Mouse (Mus musculus) forebrain, embryonic 15.5 days (tissue): Measurements from ENCODE around the gene Shisa5. TPM values are rescaled to one million over a fixed set of nuclear protein-coding genes. Genes with fewer than 3 reads are reported as not detected.
A peak's percentile ranks its signal among the peaks of the same experiment; 100 is the strongest.

Experiments
- ATAC-seq: fragments of 200-750 bp; cut with Nextera tagmentation; replicated peaks from 2 replicates; pipeline ENCODE4 v1.8.0; 2017; ENCODE audit warnings: mild to moderate bottlenecking, moderate TSS enrichment, moderate library complexity
- H3K27ac ChIP-seq: fragments of 300-500 bp; sonication (generic); replicated peaks from 2 replicates; pipeline ENCODE4 v1.5.1; 2015; ENCODE audit warnings: mild to moderate bottlenecking, inconsistent platforms
- H3K27me3 ChIP-seq: fragments of 300-500 bp; sonication (generic); 2 replicates; pipeline ENCODE4 v1.6.1; 2015; ENCODE audit warnings: inconsistent platforms
- H3K36me3 ChIP-seq: fragments of 300-500 bp; sonication (generic); 2 replicates; pipeline ENCODE4 v1.6.1; 2015; ENCODE audit warnings: mild to moderate bottlenecking, inconsistent platforms
- H3K4me1 ChIP-seq: fragments of 300-500 bp; sonication (generic); 2 replicates; pipeline ENCODE4 v1.6.1; 2015; ENCODE audit warnings: inconsistent platforms
- H3K4me2 ChIP-seq: fragments of 300-500 bp; sonication (generic); replicated peaks from 2 replicates; pipeline ENCODE4 v1.6.1; 2015; ENCODE audit warnings: mild to moderate bottlenecking, inconsistent platforms
- H3K4me3 ChIP-seq: fragments of 300-500 bp; sonication (generic); 2 replicates; pipeline ENCODE4 v1.5.1; 2015; ENCODE audit warnings: mild to moderate bottlenecking, inconsistent platforms
- H3K9ac ChIP-seq: fragments of 300-500 bp; sonication (generic); replicated peaks from 2 replicates; pipeline ENCODE4 v1.6.1; 2015; ENCODE audit warnings: mild to moderate bottlenecking, inconsistent platforms
- H3K9me3 ChIP-seq: fragments of 300-500 bp; sonication (generic); 2 replicates; pipeline ENCODE4 v1.6.1; 2016; ENCODE audit warnings: inconsistent platforms
- WGBS: fragments of 180-500 bp; shearing (Covaris S2); methylation state at CpG from one replicate; pipeline ENCODE4 v1.1.7; 2015; ENCODE audit warnings: mixed read lengths; 5-methylcytosine and 5-hydroxymethylcytosine counted together
- polyA plus RNA-seq: library from polyadenylated mRNA; unstranded; fragments of >200 nt; fragmentation: Nextera tagmentation; extraction: Ambion mirVana; gene quantifications from 2 replicates; pipeline ENCODE4 v1.2.1, GENCODE M21; 2015

The Shisa5 gene
- polyA plus RNA-seq, result 48.0 and 49.0 TPM in 2 replicates

DNA sequence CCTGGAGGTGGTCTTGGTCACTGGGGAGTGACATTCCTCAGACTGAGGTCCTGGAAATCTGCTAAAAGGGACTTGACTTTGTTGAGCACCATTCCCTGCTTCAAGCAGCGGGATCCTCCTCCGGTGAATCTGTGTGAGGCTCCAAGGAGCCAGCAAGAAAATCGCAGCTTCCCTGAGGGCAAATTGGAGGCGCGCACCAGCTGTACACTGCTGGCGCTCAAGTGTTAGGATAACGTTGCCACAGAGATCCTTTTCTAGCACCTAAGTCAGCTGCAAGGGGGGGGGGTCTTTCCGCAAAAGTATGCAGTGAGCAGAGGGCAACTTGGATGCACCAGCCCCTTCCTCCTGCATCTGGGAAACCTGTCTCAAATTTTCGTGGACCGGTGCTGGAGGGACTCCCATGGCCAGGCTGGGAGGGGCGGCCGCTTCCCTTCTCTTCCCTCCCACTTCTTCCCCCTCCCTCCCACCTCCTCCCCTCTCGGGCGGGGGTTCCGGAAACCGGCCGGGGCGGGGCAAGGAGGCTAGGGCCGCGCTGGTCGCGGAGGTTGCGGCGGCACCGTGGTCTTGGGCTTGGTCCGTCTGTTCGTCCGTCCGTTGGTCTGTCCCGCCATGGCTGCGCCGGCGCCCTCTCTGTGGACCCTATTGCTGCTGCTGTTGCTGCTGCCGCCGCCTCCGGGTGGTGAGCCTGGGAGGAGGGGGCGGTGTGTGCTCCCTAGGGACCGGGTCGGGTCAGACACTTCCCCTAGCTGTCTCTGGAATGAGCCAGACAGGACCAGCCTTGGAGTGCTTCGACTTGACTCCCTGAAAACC is at the start of gene Shisa5:
TSS of gene Shisa5 (plus strand) at position 480 of the 810 bp plus-strand sequence.
- Histone ChIP-seq H3K27me3 (no peaks in the 10 kb centered on the region), H3K36me3 (no peaks in the 10 kb centered on the region), H3K4me1 (peaks cover 14% of the 10 kb centered on the region), H3K4me3 (peak within 1 kb of the TSS; percentile 61), H3K4me2 (peak within 1 kb of the TSS; percentile 96), H3K9ac (peak within 1 kb of the TSS; percentile 63), H3K27ac (no peak within 1 kb of the TSS), H3K9me3 (no peaks in the 10 kb centered on the region)
- 0% methylated on average over 40 of the region's 40 CpGs for WGBS
- ATAC-seq, result peak; percentile 67

DNA sequence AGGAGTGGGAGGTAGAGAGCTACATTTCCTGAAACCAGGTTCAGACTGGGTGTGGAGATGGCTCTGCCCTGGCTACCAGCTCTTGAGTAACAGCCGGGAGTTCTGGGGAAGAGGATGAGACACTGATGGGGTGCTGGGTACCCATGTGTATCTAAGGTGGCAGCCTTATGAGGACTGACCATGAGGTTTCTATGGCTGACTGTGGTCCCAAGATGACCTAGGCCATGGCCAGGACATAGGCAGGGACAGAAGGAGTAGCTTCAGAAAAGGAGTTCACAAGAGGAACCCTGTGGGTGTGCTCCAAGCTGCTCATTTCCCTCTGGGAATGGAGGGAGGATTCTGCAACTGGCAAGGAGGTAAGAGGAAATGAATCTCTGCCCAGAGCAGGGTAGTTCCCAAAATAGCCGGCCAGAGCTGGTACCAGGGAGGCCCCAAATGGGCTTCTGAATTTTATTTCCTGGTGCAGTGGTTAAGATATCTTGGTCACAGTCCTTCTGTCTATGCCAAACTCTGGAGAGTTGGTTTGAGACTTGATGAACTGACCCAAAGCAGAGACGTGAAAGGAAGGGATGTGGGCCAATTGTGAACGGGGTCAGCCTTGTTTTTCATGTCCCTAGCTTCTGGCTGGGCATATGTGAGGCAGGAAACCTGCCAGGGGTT is 48.4 kb upstream of the Shisa5 start:
- no peak overlapping the region for H3K9ac ChIP-seq
- WGBS, result 82% methylated on average over 4 of the region's 4 CpGs
- H3K9me3 ChIP-seq, result no peaks in the 10 kb centered on the region
- H3K4me2 ChIP-seq, result no peak overlapping the region
- no peaks in the 10 kb centered on the region for H3K27me3 ChIP-seq
- no peaks in the 10 kb centered on the region for H3K36me3 ChIP-seq
- no peak for ATAC-seq
- no peak overlapping the region for H3K27ac ChIP-seq
- H3K4me1 ChIP-seq, result peaks cover 21% of the 10 kb centered on the region
- no peak overlapping the region for H3K4me3 ChIP-seq

DNA sequence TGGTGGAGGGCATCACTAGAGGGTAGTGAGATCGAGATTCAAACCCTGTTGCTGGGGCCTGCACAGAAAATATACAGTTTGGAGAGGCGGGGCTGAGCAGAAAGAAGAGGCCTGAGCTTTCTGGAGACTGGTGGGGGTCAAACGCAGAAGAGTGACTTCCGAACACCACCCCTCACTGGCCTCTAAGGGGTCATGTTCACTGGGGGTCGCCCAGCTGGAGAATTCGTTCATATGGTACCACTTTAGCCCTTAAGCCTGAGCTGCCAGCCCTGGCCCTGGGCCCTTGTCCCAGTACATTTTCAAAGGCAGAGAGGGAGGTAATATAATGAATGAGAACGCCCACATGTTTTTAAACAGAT is 47.9 kb upstream of the Shisa5 start:
- 52% methylated on average over 7 of the region's 7 CpGs for WGBS
- no peaks in the 10 kb centered on the region for H3K9me3 ChIP-seq

DNA sequence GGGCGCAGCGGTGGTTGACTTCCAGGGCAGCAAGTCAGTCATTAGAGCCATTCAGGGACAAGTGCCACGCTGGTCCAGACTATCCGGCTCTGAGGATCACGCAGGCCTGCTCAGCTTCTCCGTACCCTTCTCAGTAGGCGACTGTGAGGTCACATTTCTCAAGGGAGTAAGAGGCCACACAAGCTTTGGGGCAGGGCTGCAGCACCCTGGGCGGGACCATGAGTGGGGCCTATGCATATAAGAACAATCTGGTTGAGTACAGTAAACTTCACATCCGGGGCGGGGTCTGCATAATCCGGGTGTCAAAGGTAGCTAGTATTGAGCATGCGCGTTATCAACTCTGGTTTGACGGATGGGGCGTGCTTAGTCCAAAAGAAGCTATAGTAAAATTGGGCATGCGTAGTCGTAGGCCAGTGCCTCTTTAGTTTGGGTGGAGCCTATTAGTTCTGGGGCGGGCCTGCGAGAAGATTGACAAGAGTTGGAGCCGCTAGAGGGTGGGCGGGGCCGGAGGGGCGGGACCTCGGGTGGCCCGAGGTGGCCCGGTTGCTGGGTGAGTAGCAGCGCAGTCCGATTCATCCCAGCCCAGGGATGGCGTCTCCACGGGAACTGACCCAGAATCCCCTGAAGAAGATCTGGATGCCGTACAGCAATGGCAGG is 46.8 kb upstream of the Shisa5 start, which contains the start of gene Pfkfb4:
TSS of gene Pfkfb4 (plus strand) at position 351 of the 657 bp plus-strand sequence.
- WGBS, result 1% methylated on average over 31 of the region's 31 CpGs
- no peaks in the 10 kb centered on the region for H3K27me3 ChIP-seq
- no peaks in the 10 kb centered on the region for H3K9me3 ChIP-seq
- peak within 1 kb of the TSS; percentile 65 for H3K4me2 ChIP-seq
- peaks cover 21% of the 10 kb centered on the region for H3K4me1 ChIP-seq
- H3K36me3 ChIP-seq, result no peaks in the 10 kb centered on the region
- H3K4me3 ChIP-seq, result peak within 1 kb of the TSS; percentile 49
- peak within 1 kb of the TSS; percentile 52 for H3K9ac ChIP-seq
- H3K27ac ChIP-seq, result peak within 1 kb of the TSS; percentile 84
- peak; percentile 94 for ATAC-seq

More for the DNA sequence above, 47.9 kb upstream of the Shisa5 start:
- no peak for ATAC-seq
- H3K27me3 ChIP-seq, result no peaks in the 10 kb centered on the region
- peaks cover 21% of the 10 kb centered on the region for H3K4me1 ChIP-seq
- no peak overlapping the region for H3K4me2 ChIP-seq
- H3K27ac ChIP-seq, result no peak overlapping the region
- H3K9ac ChIP-seq, result no peak overlapping the region
- H3K4me3 ChIP-seq, result no peak overlapping the region
- H3K36me3 ChIP-seq, result no peaks in the 10 kb centered on the region

DNA sequence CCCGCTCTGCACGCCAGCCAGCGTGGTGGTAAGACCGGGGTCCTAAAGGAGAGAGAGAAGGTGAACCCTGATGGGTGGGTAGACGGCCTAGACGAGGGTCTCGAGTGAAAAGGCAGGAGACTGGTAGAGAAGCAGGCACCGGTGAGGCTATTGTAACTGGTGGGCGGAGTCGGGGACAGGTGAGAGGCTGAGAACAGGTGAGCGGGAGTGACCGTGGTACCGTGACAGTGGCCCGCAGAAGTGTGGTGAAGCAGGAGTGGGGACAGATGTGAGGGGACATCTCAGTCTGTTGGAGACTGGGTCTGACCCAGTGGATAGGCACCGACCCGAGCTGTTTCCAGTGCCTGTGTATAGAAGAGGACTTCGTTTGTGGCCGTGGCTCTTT is 46.3 kb upstream of the Shisa5 start:
- ATAC-seq, result no peak

DNA sequence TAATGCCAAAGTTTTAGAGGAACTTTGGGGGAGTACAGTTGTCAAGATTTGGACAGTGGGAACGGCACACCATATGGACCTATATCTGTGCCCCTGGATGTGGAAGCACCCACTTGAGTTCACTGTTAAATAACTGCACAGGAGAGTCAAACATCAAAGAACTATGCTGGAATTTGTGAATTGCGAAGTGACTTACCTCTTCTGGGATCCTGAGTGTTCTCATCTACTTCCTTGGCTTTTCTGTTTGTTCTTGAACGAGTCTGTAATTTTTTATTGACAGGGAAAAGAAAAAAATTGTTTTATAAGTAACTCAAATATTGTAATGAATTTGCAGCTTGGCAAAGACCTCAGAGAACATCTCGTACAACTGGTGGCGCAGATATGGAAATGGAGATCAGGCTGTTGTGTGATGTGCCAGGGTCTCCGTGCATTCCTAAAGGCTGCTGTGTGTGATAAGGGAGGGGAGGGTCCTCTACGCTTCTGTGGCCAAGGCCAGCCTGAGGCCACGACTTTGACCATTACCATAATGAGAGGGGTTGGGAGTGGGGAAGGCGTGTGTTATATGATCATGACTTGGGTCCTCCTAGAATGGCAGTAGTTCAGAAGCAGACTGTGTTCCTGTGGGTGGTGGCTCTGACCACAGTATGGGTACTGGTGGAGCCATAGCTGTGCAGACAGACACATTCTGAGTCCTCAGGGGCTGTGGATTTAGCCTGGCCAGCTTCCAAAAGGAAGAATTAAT is 45.6 kb upstream of the Shisa5 start:
- no peaks in the 10 kb centered on the region for H3K27me3 ChIP-seq
- H3K4me1 ChIP-seq, result peaks cover 21% of the 10 kb centered on the region
- peak overlapping the region; percentile 65 for H3K4me2 ChIP-seq
- no peaks in the 10 kb centered on the region for H3K9me3 ChIP-seq
- H3K36me3 ChIP-seq, result no peaks in the 10 kb centered on the region
- H3K27ac ChIP-seq, result no peak overlapping the region
- 86% methylated on average over 9 of the region's 9 CpGs for WGBS
- ATAC-seq, result no peak
- peak overlapping the region; percentile 49 for H3K4me3 ChIP-seq
- H3K9ac ChIP-seq, result peak overlapping the region; percentile 52; the same call in 1 of the 2 replicates

More for the DNA sequence above, 46.3 kb upstream of the Shisa5 start:
- H3K4me1 ChIP-seq, result peaks cover 21% of the 10 kb centered on the region
- peak overlapping the region; percentile 49 for H3K4me3 ChIP-seq
- H3K4me2 ChIP-seq, result peak overlapping the region; percentile 65
- H3K27me3 ChIP-seq, result no peaks in the 10 kb centered on the region
- H3K27ac ChIP-seq, result peak overlapping the region; percentile 66
- H3K9ac ChIP-seq, result peak overlapping the region; percentile 52
- no peaks in the 10 kb centered on the region for H3K9me3 ChIP-seq
- 4% methylated on average over 18 of the region's 18 CpGs for WGBS
- no peaks in the 10 kb centered on the region for H3K36me3 ChIP-seq

DNA sequence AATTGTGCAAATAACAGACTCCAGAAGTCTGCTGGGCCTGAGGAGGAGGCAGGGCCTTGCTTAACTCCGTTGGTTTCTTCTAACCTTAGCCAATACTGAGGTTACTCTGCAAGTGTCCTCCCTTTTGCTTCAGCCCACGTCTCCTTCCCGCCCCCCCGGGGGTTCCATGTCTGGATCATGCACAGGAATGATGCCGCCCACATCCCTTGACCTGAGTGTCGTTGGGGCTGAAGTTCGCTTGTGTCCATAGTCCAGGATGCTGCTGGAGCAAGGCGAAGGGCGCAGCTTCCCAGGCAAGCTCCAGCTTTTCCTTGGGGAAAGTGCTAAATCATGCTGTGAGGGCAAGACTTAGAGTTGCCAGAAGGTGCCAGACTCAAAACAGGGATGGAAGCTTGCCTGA is 42.0 kb upstream of the Shisa5 start:
- H3K4me3 ChIP-seq, result no peak overlapping the region
- 79% methylated on average over 9 of the region's 9 CpGs for WGBS
- H3K4me1 ChIP-seq, result peaks cover 10% of the 10 kb centered on the region
- no peak for ATAC-seq
- no peaks in the 10 kb centered on the region for H3K9me3 ChIP-seq
- H3K36me3 ChIP-seq, result no peaks in the 10 kb centered on the region
- no peak overlapping the region for H3K27ac ChIP-seq
- H3K9ac ChIP-seq, result no peak overlapping the region
- no peaks in the 10 kb centered on the region for H3K27me3 ChIP-seq
- H3K4me2 ChIP-seq, result no peak overlapping the region

DNA sequence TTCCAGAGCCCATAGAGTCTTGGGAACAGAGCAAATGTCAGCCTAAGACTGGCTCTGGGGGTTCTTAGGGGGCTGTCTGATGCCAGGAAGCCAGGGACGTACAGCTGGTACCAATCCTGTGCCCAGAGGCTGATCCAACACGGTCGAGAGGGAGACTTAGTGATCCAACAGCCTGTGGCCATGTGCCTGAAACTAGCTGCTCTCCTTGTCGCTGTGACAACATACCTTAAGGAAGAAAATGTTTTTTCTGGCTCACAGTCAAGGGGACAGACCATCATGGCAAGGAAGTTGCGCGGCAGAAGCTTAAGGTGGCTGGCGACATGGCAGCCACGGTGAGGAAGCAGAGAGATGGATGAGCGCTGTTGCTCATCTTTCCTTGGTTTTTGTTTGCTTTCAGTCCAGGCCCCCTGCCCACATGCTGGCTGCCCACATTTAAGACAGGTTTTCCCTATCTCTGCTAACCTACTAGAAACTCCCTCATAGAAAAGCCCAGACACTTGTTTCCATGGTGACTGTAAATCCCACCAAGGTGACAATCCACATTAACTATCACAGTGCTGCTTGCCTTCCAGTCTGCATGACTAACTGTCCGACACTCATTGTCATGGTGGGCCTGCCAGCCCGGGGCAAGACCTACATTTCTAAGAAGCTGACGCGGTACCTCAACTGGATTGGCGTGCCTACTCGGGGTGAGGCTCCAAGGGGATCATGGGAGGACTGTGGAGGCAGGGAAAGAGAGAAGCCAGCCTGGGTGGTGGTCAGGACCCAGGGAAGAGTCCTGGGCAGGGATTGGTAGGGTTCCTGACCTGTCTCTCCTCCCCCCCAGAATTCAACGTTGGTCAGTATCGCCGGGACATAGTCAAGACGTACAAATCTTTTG is 39.8 kb upstream of the Shisa5 start:
- H3K4me2 ChIP-seq, result no peak overlapping the region
- 77% methylated on average over 19 of the region's 19 CpGs for WGBS
- H3K9ac ChIP-seq, result no peak overlapping the region
- H3K27me3 ChIP-seq, result no peaks in the 10 kb centered on the region
- H3K4me3 ChIP-seq, result no peak overlapping the region
- ATAC-seq, result no peak
- no peaks in the 10 kb centered on the region for H3K9me3 ChIP-seq
- H3K36me3 ChIP-seq, result no peaks in the 10 kb centered on the region
- H3K27ac ChIP-seq, result 0 out of 2 replicates have a peak overlapping the region, but pooled peaks have one; percentile 11
- H3K4me1 ChIP-seq, result no peaks in the 10 kb centered on the region

DNA sequence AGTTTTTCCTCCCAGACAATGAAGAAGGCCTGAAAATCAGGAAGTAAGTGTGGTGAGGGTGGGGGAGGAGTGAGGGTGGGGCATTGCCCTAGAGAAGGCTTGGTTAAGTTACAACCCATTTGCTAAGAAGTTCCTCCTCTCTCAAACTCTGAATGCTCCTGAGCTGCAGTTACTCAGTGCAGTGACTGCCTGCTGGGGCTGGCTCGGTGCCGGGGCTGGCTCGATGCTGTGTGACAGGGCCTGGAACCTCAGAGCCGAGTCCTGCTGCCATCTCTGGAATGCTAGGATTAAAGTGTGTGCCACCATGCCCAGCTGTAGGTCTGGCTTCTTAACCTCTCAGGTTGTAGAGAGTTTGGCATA is 39.2 kb upstream of the Shisa5 start:
- H3K27me3 ChIP-seq, result no peaks in the 10 kb centered on the region
- no peaks in the 10 kb centered on the region for H3K4me1 ChIP-seq
- no peak overlapping the region for H3K9ac ChIP-seq
- no peak overlapping the region for H3K4me3 ChIP-seq
- no peaks in the 10 kb centered on the region for H3K9me3 ChIP-seq
- WGBS, result 79% methylated on average over 4 of the region's 4 CpGs
- no peak overlapping the region for H3K27ac ChIP-seq
- ATAC-seq, result no peak
- no peaks in the 10 kb centered on the region for H3K36me3 ChIP-seq
- H3K4me2 ChIP-seq, result no peak overlapping the region

DNA sequence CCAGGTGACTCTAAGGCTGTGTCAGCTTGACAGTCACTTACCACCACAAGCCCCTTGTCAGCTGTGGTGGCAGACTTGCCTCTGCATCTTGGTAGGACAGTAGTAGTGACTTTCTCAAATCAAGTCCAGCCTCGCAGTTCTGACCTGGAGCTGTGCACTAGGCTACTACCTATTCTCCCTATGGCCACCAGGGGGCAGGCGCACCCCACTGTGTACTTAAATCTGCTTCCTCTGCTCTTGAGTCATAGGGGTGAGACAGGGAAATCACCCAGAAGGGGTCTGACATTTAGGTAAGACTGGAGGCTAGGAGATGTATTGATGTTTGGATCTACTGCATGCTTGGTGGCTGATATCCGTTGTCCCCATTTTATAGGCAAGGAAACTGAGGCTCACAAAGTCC is 37.6 kb upstream of the Shisa5 start:
- peaks cover 1% of the 10 kb centered on the region; the same call in 1 of the 2 replicates for H3K36me3 ChIP-seq
- 0 out of 2 replicates have a peak, but pooled peaks have one; percentile 24 for ATAC-seq
- H3K4me3 ChIP-seq, result no peak overlapping the region
- no peak overlapping the region for H3K4me2 ChIP-seq
- no peaks in the 10 kb centered on the region for H3K27me3 ChIP-seq
- H3K4me1 ChIP-seq, result no peaks in the 10 kb centered on the region
- no peaks in the 10 kb centered on the region for H3K9me3 ChIP-seq
- H3K9ac ChIP-seq, result no peak overlapping the region
- WGBS, result 18% methylated on average over 3 of the region's 3 CpGs
- H3K27ac ChIP-seq, result no peak overlapping the region

DNA sequence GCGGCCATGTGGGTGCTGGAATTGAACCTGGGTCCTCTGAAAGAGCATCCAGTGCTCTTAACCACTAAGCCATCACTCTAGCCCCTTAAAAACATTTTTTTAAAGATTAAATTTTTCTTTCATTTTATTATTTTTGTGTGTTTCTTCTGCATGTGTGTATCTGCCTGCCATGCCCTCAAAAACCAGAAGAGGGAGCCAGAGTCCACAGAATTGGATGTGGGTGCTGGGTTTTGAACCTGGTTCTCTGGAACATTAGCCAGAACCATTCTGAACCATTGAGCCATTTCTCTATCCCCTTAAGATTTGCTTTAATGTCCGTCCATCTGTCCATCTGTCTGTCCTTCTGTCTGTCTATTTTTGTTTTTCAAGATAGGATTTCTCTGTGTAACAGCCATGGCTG is 35.2 kb upstream of the Shisa5 start:
- no peak for ATAC-seq
- H3K9ac ChIP-seq, result no peak overlapping the region
- H3K27ac ChIP-seq, result no peak overlapping the region
- WGBS, result 65% methylated on average over 2 of the region's 2 CpGs
- H3K9me3 ChIP-seq, result no peaks in the 10 kb centered on the region
- H3K27me3 ChIP-seq, result no peaks in the 10 kb centered on the region
- H3K4me3 ChIP-seq, result no peak overlapping the region
- no peak overlapping the region for H3K4me2 ChIP-seq
- peaks cover 3% of the 10 kb centered on the region; the same call in 1 of the 2 replicates for H3K36me3 ChIP-seq
- H3K4me1 ChIP-seq, result no peaks in the 10 kb centered on the region
